Mouse (Mus musculus): ENCODE measurements around the gene Hormad2. TPM values are rescaled to one million over a fixed set of nuclear protein-coding genes. Genes with fewer than 3 reads are reported as not detected.

The Hormad2 gene
- polyA plus RNA-seq, 1 experiment from 2014 or later = 0.31 TPM

GRCm38 (mm10) chr11:4446195-4446868 is 5.4 kb upstream of the Hormad2 start:
- WGBS = 92% methylated on average over 9 of the region's 9 CpGs
- no peak for ATAC-seq (ENCODE audit: insufficient number of reproducible peaks, insufficient read depth, low FRiP score, low TSS enrichment, low read depth)
- Histone ChIP-seq H3K4me1 (replicated peaks) (no peaks in the 10 kb centered on the region), H3K4me3 (replicated peaks) (no peak overlapping the region), H3K27ac (no peak overlapping the region), H3K4me2 (no peak overlapping the region), H3K9me3 (no peaks in the 10 kb centered on the region), H3K36me3 (no peaks in the 10 kb centered on the region), H3K9ac (replicated peaks) (no peak overlapping the region), H3K27me3 (no peaks in the 10 kb centered on the region)

DNA sequence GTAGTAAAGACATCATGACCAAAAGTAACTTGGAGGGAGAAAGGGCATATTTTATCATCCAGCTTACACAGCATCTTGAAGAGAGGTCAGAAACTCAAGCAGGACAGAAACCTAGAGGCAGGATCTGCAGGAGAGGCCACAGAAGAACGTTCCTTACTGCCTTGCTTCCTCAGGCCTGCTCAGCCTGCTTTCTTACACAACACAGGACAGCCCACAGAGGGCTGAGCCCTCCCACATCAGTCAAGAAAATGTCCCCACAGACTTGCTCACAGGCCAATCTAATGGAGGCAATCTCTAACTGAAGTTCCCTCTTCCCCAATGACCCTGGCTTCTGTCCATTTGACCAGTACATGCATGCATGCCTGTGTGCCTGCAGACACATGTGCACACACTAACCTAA is 1.4 kb upstream of the Hormad2 start:
- no peak overlapping the region for H3K4me2 ChIP-seq
- no peak for ATAC-seq (ENCODE audit: insufficient number of reproducible peaks, insufficient read depth, low FRiP score, low TSS enrichment, low read depth)
- no peaks in the 10 kb centered on the region for H3K36me3 ChIP-seq
- H3K27ac ChIP-seq = no peak overlapping the region
- no peaks in the 10 kb centered on the region for H3K27me3 ChIP-seq
- 57% methylated on average over 1 of the region's 1 CpGs for whole genome bisulfite sequencing
- no peak overlapping the region for H3K9ac ChIP-seq (replicated peaks)
- H3K4me3 ChIP-seq (replicated peaks) = no peak overlapping the region
- H3K4me1 ChIP-seq (replicated peaks) = 0 out of 2 replicates have a peak, but pooled peaks cover 3% of the 10 kb centered on the region
- H3K9me3 ChIP-seq = no peaks in the 10 kb centered on the region

DNA sequence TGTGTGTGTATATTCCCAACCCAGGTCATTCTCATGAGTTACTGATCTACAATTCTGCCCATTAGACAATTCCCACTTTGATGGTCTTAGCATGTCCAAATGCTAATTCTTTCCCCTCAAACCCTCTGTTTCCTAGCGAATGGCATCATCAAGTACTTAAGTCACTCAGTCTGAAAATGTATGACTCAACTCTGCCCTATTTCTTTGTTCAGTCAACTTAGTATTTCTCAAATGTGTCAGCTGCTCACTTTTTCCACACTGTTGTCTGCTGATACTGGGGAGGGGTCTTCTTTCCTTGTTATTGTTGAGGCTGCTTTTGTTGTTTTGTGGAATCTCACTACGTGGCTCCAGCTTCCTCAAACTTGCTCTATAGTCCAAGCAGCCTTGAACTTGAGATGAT is 2.7 kb downstream of the Hormad2 start:
- H3K9me3 ChIP-seq = no peaks in the 10 kb centered on the region
- H3K9ac ChIP-seq (replicated peaks) = no peak overlapping the region
- no peak overlapping the region for H3K4me2 ChIP-seq
- 64% methylated on average over 2 of the region's 2 CpGs for WGBS
- H3K4me1 ChIP-seq (replicated peaks) = 0 out of 2 replicates have a peak, but pooled peaks cover 3% of the 10 kb centered on the region
- H3K27ac ChIP-seq = no peak overlapping the region
- H3K27me3 ChIP-seq = no peaks in the 10 kb centered on the region
- no peak overlapping the region for H3K4me3 ChIP-seq (replicated peaks)
- H3K36me3 ChIP-seq = no peaks in the 10 kb centered on the region
- no peak for ATAC-seq (ENCODE audit: insufficient number of reproducible peaks, insufficient read depth, low FRiP score, low TSS enrichment, low read depth)

GRCm38 (mm10) chr11:4437318-4437717 is 3.6 kb downstream of the Hormad2 start:
- no peak overlapping the region for H3K4me2 ChIP-seq
- H3K9ac ChIP-seq (replicated peaks) = no peak overlapping the region
- H3K36me3 ChIP-seq = no peaks in the 10 kb centered on the region
- no peak overlapping the region for H3K27ac ChIP-seq
- WGBS = 86% methylated on average over 1 of the region's 1 CpGs
- no peak overlapping the region for H3K4me3 ChIP-seq (replicated peaks)
- ATAC-seq (ENCODE audit: insufficient number of reproducible peaks, insufficient read depth, low FRiP score, low TSS enrichment, low read depth) = no peak
- H3K4me1 ChIP-seq (replicated peaks) = 0 out of 2 replicates have a peak, but pooled peaks cover 3% of the 10 kb centered on the region
- H3K9me3 ChIP-seq = no peaks in the 10 kb centered on the region
- H3K27me3 ChIP-seq = no peaks in the 10 kb centered on the region

GRCm38 (mm10) chr11:4436631-4437030 is 4.3 kb downstream of the Hormad2 start:
- no peaks in the 10 kb centered on the region for H3K9me3 ChIP-seq
- no peaks in the 10 kb centered on the region for H3K36me3 ChIP-seq
- H3K27me3 ChIP-seq = no peaks in the 10 kb centered on the region
- WGBS = 81% methylated on average over 3 of the region's 3 CpGs
- no peak for ATAC-seq (ENCODE audit: insufficient number of reproducible peaks, insufficient read depth, low FRiP score, low TSS enrichment, low read depth)
- H3K27ac ChIP-seq = no peak overlapping the region
- H3K9ac ChIP-seq (replicated peaks) = no peak overlapping the region
- H3K4me1 ChIP-seq (replicated peaks) = 0 out of 2 replicates have a peak, but pooled peaks cover 3% of the 10 kb centered on the region
- H3K4me3 ChIP-seq (replicated peaks) = no peak overlapping the region
- H3K4me2 ChIP-seq = no peak overlapping the region

DNA sequence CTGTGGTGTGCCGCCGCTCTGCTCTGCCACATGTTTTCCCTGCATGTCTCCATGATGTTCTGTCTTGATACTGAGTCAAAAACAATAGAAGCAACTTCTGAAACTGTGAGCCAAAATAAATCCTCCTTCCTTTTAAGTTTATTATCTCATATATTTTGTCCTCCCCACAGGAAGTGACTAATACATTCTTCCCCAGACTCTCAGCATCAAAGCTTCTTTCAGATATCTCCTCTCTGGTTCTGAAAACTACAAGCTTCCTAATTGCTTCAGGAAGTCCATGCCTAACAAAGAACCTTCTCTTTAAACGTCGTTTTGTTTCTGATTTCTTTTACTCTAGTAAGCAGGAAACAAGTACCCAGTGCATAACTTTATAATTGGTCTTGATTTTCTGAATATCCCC is 6.4 kb downstream of the Hormad2 start:
- H3K4me3 ChIP-seq (replicated peaks) = no peak overlapping the region
- no peak overlapping the region for H3K4me2 ChIP-seq
- no peaks in the 10 kb centered on the region for H3K36me3 ChIP-seq
- no peak for ATAC-seq (ENCODE audit: insufficient number of reproducible peaks, insufficient read depth, low FRiP score, low TSS enrichment, low read depth)
- H3K9me3 ChIP-seq = no peaks in the 10 kb centered on the region
- 69% methylated on average over 4 of the region's 4 CpGs for WGBS
- H3K27ac ChIP-seq = no peak overlapping the region
- no peaks in the 10 kb centered on the region for H3K27me3 ChIP-seq
- H3K4me1 ChIP-seq (replicated peaks) = no peaks in the 10 kb centered on the region
- H3K9ac ChIP-seq (replicated peaks) = no peak overlapping the region

DNA sequence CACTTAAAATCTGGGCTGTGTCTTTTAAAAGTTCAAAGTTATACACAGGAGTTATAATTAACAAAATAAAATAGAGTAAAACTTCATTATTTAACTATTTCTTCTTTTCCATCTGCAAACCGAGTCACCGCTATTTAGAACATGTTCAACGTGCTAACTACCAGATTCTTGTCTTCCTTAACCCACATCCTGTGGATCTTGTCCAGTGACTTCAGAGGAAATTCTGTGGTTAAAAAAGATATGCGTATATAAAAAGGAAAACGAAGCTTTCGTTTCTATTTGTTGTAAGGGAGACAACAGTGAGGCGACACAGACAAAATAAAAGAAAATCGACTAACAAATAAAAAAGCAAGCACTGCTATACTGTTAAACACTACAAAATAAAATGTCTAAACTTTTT is 17.1 kb downstream of the Hormad2 start:
- H3K4me1 ChIP-seq (replicated peaks) = no peaks in the 10 kb centered on the region
- no peak overlapping the region for H3K4me3 ChIP-seq (replicated peaks)
- no peak overlapping the region for H3K9ac ChIP-seq (replicated peaks)
- no peak overlapping the region for H3K27ac ChIP-seq
- H3K27me3 ChIP-seq = 0 out of 2 replicates have a peak, but pooled peaks cover 7% of the 10 kb centered on the region
- WGBS = 85% methylated on average over 8 of the region's 8 CpGs
- H3K4me2 ChIP-seq = no peak overlapping the region
- ATAC-seq (ENCODE audit: insufficient number of reproducible peaks, insufficient read depth, low FRiP score, low TSS enrichment, low read depth) = no peak
- no peaks in the 10 kb centered on the region for H3K9me3 ChIP-seq
- H3K36me3 ChIP-seq = no peaks in the 10 kb centered on the region

DNA sequence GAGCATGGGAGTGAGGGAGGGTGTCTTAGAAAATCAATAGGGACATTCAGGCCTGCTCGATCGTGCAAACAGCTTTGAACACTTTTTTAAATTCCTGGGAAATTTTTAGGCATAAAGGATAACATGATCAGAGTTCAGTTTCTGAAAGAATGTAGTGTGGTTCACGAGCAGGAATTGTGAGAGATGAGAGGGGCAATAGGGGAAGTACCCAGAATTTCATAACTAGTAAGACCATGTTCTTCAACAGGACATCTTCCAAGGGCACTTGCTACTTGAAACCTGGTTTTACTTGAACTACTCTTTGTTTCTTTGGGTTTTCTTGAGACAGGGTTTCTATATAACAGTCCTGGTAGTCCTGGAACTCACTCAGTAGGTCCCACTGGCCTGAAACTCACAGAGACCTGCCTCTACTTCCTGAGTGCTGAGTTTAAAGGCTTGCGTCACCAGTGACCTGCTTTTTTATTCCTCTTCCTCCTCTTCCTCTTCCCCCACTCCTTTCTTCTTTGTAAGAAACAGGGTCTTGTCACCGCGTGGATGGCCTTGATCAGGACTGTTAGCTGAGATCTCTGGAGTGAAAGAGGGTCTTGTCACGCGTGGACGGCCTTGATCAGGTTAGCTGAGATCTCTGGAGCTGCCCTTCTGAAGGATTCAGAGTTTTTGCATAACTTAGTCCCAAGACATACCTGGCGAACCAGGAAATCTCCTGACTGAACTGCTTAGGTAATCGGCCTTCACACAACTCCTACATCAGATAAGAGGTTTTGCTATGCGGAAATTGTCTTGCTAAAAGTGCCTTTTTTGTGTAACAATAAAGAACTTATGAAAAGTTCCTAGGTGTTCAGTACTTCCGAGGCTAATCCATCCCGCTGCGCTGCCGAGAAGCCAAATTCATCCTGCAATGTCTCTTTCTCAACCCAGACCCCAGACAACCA is 18.1 kb downstream of the Hormad2 start:
- no peak overlapping the region for H3K9ac ChIP-seq (replicated peaks)
- H3K36me3 ChIP-seq = no peaks in the 10 kb centered on the region
- 84% methylated on average over 16 of the region's 16 CpGs for WGBS
- H3K4me1 ChIP-seq (replicated peaks) = no peaks in the 10 kb centered on the region
- no peak overlapping the region for H3K4me2 ChIP-seq
- no peak overlapping the region for H3K27ac ChIP-seq
- no peaks in the 10 kb centered on the region for H3K9me3 ChIP-seq
- ATAC-seq (ENCODE audit: insufficient number of reproducible peaks, insufficient read depth, low FRiP score, low TSS enrichment, low read depth) = no peak
- H3K27me3 ChIP-seq = 0 out of 2 replicates have a peak, but pooled peaks cover 7% of the 10 kb centered on the region
- no peak overlapping the region for H3K4me3 ChIP-seq (replicated peaks)

- Histone ChIP-seq H3K4me1 (replicated peaks) (no peaks in the 10 kb centered on the region), H3K9ac (replicated peaks) (no peak overlapping the region), H3K4me3 (replicated peaks) (no peak overlapping the region), H3K27me3 (0 out of 2 replicates have a peak, but pooled peaks cover 7% of the 10 kb centered on the region), H3K4me2 (no peak overlapping the region), H3K36me3 (no peaks in the 10 kb centered on the region), H3K9me3 (no peaks in the 10 kb centered on the region), H3K27ac (no peak overlapping the region)
- ATAC-seq (ENCODE audit: insufficient number of reproducible peaks, insufficient read depth, low FRiP score, low TSS enrichment, low read depth) = no peak
- 35% methylated on average over 6 of the region's 6 CpGs for WGBS
Observed at GRCm38 (mm10) chr11:4421933-4422488, 18.9 kb downstream of the Hormad2 start.

GRCm38 (mm10) chr11:4417986-4418385 is 22.9 kb downstream of the Hormad2 start:
- Histone ChIP-seq H3K4me3 (replicated peaks) (no peak overlapping the region), H3K27ac (no peak overlapping the region), H3K36me3 (no peaks in the 10 kb centered on the region), H3K27me3 (no peaks in the 10 kb centered on the region), H3K4me1 (replicated peaks) (no peaks in the 10 kb centered on the region), H3K4me2 (no peak overlapping the region), H3K9ac (replicated peaks) (no peak overlapping the region), H3K9me3 (no peaks in the 10 kb centered on the region)
- 90% methylated on average over 3 of the region's 3 CpGs for WGBS
- no peak for ATAC-seq (ENCODE audit: insufficient number of reproducible peaks, insufficient read depth, low FRiP score, low TSS enrichment, low read depth)

DNA sequence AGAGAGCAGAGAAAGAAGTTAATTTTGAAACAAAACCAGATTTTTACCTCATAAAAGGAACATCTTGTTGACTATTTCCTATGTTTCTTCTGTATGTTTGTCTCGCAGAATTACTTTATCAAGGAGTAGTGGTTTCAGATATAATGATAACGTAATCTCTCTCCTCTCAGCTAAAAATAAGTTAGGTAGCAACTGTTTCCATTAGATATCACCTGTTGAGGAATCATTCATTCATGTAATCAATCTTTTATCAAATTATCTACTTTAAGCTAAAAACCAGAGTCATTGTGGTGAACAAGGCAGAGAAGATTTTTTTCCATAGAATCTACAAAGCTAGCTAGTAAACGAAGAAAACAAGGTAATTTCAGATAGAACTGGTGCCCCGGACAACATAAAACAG is 28.6 kb downstream of the Hormad2 start:
- 90% methylated on average over 4 of the region's 4 CpGs for WGBS
- Histone ChIP-seq H3K9ac (replicated peaks) (no peak overlapping the region), H3K4me2 (no peak overlapping the region)

More for the DNA sequence above, 28.6 kb downstream of the Hormad2 start:
- Histone ChIP-seq H3K9me3 (no peaks in the 10 kb centered on the region), H3K4me1 (replicated peaks) (no peaks in the 10 kb centered on the region), H3K27ac (no peak overlapping the region), H3K27me3 (no peaks in the 10 kb centered on the region), H3K36me3 (no peaks in the 10 kb centered on the region), H3K4me3 (replicated peaks) (no peak overlapping the region)
- ATAC-seq (ENCODE audit: insufficient number of reproducible peaks, insufficient read depth, low FRiP score, low TSS enrichment, low read depth) = no peak

Measured in limb, embryonic 12.5 days (tissue).